Mouse (Mus musculus) forelimb bud, embryonic 11.5 days (tissue): ENCODE measurements around the gene 9530003J23Rik.

Experiments
- DNase-seq: peaks from one replicate; pipeline ENCODE4 v3.0.0-alpha.2; 2012; ENCODE audit warnings: low read depth, low spot score

The 9530003J23Rik gene

DNA sequence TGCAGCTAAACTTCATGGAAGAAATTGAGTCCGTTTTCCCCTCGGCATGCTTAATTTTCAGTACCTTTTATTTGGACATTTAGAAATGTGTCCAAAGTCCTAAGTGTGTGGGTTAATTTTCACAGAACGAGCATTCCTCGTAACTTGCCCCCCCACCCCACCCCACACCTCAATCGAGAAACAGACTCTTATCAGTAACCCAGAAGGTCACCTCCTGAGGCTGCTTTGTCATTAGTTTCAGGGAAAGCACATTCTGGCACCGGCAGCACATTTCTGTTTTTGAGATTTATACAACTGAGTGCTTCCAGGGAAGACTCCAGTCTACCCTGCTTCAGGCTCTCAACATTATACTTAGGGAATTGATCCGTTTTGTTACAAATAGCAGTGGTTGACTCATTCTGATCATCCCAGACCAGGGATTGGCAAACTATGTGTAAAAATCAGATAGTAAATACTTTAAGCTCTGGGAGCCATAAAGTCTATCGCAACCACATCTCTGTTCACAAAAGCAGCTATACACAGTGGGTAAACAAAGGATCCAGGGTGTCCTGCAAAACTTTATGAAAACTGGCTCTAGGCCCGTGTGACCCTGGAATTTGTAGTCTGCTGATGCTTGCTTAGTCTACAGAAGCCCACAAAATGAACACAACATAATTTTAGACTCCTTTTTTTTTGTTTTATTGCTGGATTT, 53.0 kb downstream of the 9530003J23Rik start:
- no peak for DNase-seq
